Mouse (Mus musculus) testis, adult 2 months (tissue): ENCODE measurements at regions not wholly inside any gene's neighbourhood (a gene's known extent, or its start where the extent isn't known, plus 50 kb on each side); places are given as distances from the start of the nearest gene placed in this dataset.
A peak's percentile ranks its signal among the peaks of the same experiment; 100 is the strongest.
"Not testable (repeated sequence)": the region's sequence is repeated elsewhere in the genome, so short reads cannot be mapped to it uniquely, and the experiment has no call there.

Source experiments
- H3K27ac ChIP-seq: fragments of 200-500 bp; 2 replicates; pipeline ENCODE4 v1.5.1; 2012; ENCODE audit warnings: low read depth, low read length; ENCODE audit not compliant: control insufficient read depth, insufficient read depth
- H3K27me3 ChIP-seq: fragments of 200-500 bp; 2 replicates; pipeline ENCODE4 v1.6.1; 2012; ENCODE audit warnings: mild to moderate bottlenecking, low read length, moderate library complexity; ENCODE audit not compliant: control insufficient read depth, insufficient read depth
- H3K36me3 ChIP-seq: fragments of 200-500 bp; 2 replicates; pipeline ENCODE4 v1.6.1; 2012; ENCODE audit warnings: mild to moderate bottlenecking, low read length; ENCODE audit not compliant: control insufficient read depth, insufficient read depth
- H3K4me1 ChIP-seq: fragments of 200-500 bp; 2 replicates; pipeline ENCODE4 v1.6.1; 2012; ENCODE audit warnings: low read length; ENCODE audit not compliant: control insufficient read depth, insufficient read depth
- H3K4me3 ChIP-seq: fragments of 200-500 bp; 2 replicates; pipeline ENCODE4 v1.5.1; 2012; ENCODE audit warnings: low read depth, mild to moderate bottlenecking, low read length, moderate library complexity, mixed read lengths; ENCODE audit not compliant: control insufficient read depth
- CTCF ChIP-seq: fragments of 200-500 bp; IDR thresholded peaks from 2 replicates; pipeline ENCODE4 v1.5.1; 2012; ENCODE audit warnings: low read depth, mild to moderate bottlenecking, inconsistent platforms, low read length, moderate library complexity; ENCODE audit not compliant: control insufficient read depth, insufficient read depth, insufficient replicate concordance
- POLR2A ChIP-seq: fragments of 200-500 bp; IDR thresholded peaks from 2 replicates; pipeline ENCODE4 v1.6.1; 2012; ENCODE audit warnings: low read depth, mild to moderate bottlenecking, inconsistent platforms, low read length, moderate library complexity; ENCODE audit not compliant: control insufficient read depth

DNA sequence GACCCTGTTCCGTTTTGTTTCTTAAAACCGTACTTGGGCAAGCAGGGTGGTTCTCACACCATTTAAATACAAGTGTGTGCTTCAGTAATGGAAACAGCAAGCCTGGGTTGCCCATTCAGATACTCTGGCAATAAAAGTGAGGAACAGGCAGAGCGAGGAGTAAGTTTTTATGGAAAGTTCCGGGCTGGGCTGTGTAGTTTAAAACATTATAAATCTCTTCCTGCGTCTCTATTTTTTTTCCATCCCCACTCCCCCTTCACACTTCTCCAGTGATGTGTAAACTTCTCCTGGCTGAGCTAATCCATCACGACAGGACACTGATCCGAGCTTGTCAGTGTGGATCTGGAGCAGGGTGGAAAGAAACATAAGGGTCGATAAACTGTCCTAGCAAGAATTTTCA is 124.4 kb downstream of the Tomm20 start:
- H3K36me3 ChIP-seq: no peaks in the 10 kb centered on the region
- H3K27me3 ChIP-seq: no peaks in the 10 kb centered on the region
- no peak for TF ChIP-seq POLR2A
- no peak for TF ChIP-seq CTCF

DNA sequence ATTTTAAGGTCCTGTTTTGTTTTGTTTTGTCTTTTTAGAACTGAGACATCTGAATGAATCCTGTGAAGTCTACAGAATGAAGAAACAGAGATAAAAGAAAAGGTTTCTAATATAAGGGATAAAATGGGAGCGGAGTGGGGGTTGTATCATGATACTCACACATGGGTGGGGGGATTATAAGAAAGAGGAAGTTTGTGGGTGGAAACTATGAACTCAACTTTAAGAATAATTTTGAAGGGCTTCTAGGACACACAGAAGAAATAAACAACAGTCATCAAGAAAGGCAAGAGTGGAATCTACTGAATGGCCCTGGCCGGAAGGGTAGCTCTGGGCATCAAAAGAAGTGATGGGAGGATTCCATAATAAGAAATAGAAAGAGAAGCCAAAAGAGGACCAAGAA is 125.1 kb downstream of the Tomm20 start:
- Histone ChIP-seq H3K27ac (no peak overlapping the region), H3K4me3 (no peak overlapping the region), H3K4me1 (no peaks in the 10 kb centered on the region), H3K27me3 (no peaks in the 10 kb centered on the region), H3K36me3 (no peaks in the 10 kb centered on the region)
- no peak for TF ChIP-seq POLR2A
- no peak for TF ChIP-seq CTCF

More for the DNA sequence above, 124.4 kb downstream of the Tomm20 start:
- Histone ChIP-seq H3K4me1 (peaks cover 2% of the 10 kb centered on the region), H3K27ac (no peak overlapping the region), H3K4me3 (no peak overlapping the region)

DNA sequence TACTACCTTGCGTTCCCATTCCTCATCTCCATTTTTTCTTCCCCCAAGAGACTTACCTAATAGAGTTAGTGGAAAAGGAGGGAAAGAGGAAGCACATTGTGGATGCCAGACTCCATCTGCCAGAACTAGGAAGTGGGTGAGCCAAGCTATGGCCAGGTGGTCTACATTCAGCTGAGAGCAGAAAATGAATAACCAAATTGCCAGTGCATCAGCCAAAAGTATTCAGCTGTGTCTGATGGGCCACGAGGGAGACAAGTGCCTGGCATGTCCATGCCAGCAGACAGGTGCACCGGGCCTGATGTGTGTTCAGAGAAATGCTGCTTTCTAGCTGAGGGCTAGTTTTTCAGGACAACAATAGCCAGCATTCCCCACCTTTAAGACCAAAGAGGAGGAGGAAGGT is 126.4 kb downstream of the Tomm20 start:
- no peak for TF ChIP-seq POLR2A
- TF ChIP-seq CTCF: no peak
- Histone ChIP-seq H3K4me3 (no peak overlapping the region), H3K27me3 (no peaks in the 10 kb centered on the region), H3K4me1 (no peaks in the 10 kb centered on the region), H3K27ac (no peak overlapping the region), H3K36me3 (no peaks in the 10 kb centered on the region)

DNA sequence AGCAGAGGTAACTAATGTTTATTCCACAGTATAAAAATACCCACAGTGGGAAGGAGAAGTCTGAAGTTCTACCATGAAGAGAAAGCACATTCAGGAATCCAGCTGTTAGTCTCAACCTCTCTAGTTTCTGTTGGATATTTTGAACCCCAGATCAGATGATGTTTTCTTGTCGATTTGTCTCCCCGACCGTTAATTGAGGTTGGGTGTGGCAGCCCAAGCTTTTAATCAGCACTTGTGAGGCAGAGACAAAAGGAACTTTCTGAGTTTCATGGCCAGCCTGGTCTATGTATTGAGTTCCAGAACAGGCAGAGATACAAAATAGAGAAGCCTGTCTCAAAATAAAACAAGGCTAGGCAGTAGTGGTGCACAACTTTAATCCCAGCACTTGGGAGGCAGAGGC is 129.5 kb downstream of the Tomm20 start:
- Histone ChIP-seq H3K27me3 (no peaks in the 10 kb centered on the region), H3K36me3 (no peaks in the 10 kb centered on the region), H3K27ac (no peak overlapping the region), H3K4me1 (no peaks in the 10 kb centered on the region), H3K4me3 (no peak overlapping the region)
- TF ChIP-seq CTCF (no peak), POLR2A (no peak)

DNA sequence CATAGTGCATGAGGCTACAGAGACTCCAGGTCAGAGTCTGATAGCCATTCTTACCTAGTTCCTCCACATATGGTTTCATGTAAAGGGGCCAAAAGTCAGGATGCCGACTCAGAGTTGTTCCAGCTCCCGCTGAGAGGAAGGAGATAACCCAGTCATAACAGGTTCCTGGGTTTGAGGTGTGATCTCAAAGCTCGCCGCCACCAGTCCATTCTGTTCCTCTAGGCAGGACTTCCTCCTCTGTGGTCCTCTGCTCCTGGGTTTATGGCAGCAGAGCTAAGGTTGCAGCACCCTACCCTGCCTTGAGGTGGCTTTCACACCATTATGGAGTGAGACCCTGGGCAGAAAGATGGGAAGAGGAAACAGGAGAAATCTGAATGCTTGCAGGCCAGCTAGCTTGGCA is 131.2 kb downstream of the Tomm20 start:
- Histone ChIP-seq H3K4me1 (no peaks in the 10 kb centered on the region), H3K36me3 (no peaks in the 10 kb centered on the region), H3K27ac (no peak overlapping the region), H3K27me3 (no peaks in the 10 kb centered on the region), H3K4me3 (no peak overlapping the region)
- TF ChIP-seq CTCF (no peak), POLR2A (no peak)

DNA sequence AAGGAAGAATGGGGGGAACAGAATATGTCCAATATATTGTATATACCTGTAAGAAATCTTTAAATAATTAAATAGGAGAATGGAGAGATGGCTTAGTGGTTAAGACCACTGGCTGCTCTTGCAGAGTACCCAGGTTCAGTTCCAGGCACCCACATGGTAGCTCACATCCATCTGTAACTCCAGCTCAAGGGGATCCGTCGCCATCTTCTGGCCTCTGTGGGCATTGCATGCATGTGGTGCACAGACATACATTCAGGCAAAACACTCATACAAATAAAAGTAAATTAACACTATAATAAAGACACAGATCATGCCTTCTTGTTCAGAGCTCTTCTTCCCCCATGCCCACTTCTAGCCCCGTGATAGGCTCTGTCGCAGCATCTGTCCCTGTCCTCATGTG is 132.0 kb downstream of the Tomm20 start:
- Histone ChIP-seq H3K27me3 (no peaks in the 10 kb centered on the region), H3K4me1 (no peaks in the 10 kb centered on the region), H3K27ac (no peak overlapping the region), H3K4me3 (no peak overlapping the region), H3K36me3 (no peaks in the 10 kb centered on the region)
- peak; percentile 57; the same call in 1 of the 2 replicates for TF ChIP-seq CTCF
- no peak for TF ChIP-seq POLR2A

DNA sequence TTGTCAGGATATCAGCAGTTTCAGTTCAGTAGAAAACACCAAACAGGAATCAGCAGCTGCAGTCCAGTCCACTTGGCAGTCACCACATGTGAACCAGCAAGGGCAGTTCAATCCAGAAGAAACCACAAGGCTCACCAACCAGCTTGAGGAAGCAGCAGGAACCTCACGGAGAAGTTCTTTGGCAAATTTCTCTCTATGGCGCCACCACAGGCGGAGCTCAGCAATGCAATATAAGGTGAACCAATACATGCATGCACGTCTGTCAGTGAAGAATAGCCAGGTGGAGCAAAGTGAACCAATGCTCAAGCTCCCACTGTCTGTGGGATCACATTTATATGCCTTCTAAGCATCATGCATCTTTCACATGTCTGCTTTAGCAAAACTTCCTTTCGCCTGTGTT is 132.9 kb downstream of the Tomm20 start:
- Histone ChIP-seq H3K27me3 (no peaks in the 10 kb centered on the region), H3K4me3 (no peak overlapping the region), H3K36me3 (no peaks in the 10 kb centered on the region), H3K4me1 (no peaks in the 10 kb centered on the region), H3K27ac (no peak overlapping the region)
- no peak for TF ChIP-seq POLR2A
- no peak for TF ChIP-seq CTCF

DNA sequence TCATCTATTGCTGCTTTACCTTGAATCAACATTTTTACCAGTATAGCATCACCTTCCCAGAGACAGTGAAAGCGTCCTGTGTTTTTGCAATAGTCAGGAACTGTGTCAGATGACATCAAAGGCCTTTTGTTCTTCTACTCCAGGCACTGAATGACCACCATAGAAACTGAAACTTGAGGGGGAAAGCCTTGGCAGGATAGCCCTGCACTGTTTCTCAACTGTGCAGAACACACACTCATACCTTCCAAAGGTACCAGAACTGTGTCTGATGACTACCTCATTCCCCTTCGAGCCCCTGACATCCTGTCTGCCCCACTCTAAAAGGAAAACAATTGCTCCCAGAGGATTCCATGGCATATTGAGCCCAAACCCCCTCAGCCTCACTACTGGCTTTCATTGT is 134.3 kb downstream of the Tomm20 start:
- not testable (repeated sequence) for H3K36me3 ChIP-seq, H3K4me1 ChIP-seq, H3K4me3 ChIP-seq, H3K27me3 ChIP-seq, H3K27ac ChIP-seq

DNA sequence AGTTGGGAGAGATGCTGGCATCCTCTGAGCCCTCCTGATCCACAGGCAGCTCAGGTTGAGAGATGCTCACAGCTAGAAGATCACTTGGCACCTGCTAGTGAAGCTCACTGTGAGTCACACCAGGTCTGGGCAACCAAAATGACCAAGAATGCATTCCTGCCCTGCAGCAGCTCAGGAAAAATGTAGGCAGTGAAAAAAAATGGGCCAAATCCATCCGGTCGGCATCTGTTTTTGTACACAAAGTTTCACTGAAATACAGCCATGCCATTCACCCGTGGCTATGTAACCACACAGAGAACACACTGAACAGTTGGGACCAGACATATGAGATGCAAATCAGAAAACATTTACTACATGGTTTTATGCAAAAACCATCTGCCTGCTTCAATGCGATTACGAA is 135.1 kb downstream of the Tomm20 start:
- no peak overlapping the region for H3K27ac ChIP-seq
- H3K4me3 ChIP-seq: no peak overlapping the region
- no peaks in the 10 kb centered on the region for H3K27me3 ChIP-seq

More for the DNA sequence above, 135.1 kb downstream of the Tomm20 start:
- no peaks in the 10 kb centered on the region for H3K36me3 ChIP-seq
- H3K4me1 ChIP-seq: peaks cover 2% of the 10 kb centered on the region
- no peak for TF ChIP-seq CTCF
- no peak for TF ChIP-seq POLR2A
